Comparison of ENCODE assay signal across 20 mouse cellular contexts in the genomic region with DNA sequence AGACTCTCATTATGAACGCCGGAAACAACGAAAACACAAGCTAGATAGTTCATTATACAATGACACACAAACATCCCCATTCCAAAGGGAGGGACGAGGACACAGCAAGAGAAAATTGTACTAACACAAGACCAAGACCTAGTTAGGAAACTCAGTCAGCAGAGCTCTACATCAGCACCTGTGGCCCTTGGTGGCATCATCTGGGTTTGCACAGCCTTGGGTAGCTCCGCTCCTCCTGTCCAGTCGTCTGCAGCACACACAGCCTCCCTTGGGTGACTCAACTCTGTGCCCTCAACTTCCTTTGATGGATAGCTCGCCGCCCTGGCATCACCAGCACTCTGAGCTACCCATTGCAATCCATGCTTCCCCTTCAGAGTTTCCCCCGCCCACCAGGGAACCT.
DNase-seq lines count a peak whose midpoint lies in the region; ATAC-seq and TF ChIP-seq lines count a peak whose summit lies in the region.
"Had no signal": no experiment of that assay in that cellular context is flagged by ENCODE, and none has a peak within 500 bp of the region (broad histone marks: within the 10 kb centered on the region; RNA-seq: fewer than 3 reads in every experiment).

No protein-coding gene starts in this region.

- H3K27me3 ChIP-seq in forebrain, embryonic 11.5 days (ENCODE audit: control insufficient read depth, insufficient read depth, low read length) = no peaks in the 10 kb centered on the region
- H3K27me3 ChIP-seq in forebrain, postnatal 0 days (ENCODE audit: insufficient read depth, low read length) = no peaks in the 10 kb centered on the region
- no peaks in the 10 kb centered on the region for H3K27me3 ChIP-seq in lung, postnatal 0 days (replicated peaks; ENCODE audit: insufficient read depth, low read length)
- peaks cover 16% of the 10 kb centered on the region for H3K27me3 ChIP-seq in E14TG2a.4 (ENCODE audit: insufficient read depth, low read length)
- H3K27me3 ChIP-seq: embryonic facial prominence, embryonic 12.5 days; forebrain, embryonic 12.5 days had no signal

- H3K27ac ChIP-seq in forebrain, embryonic 11.5 days (ENCODE audit: low read depth, low read length) = no peak overlapping the region
- H3K27ac ChIP-seq in forebrain, postnatal 0 days (ENCODE audit: low read depth, low read length) = no peak overlapping the region
- H3K27ac ChIP-seq in lung, postnatal 0 days (ENCODE audit: low read length) = no peak overlapping the region
- H3K27ac ChIP-seq: embryonic facial prominence, embryonic 10.5 days; embryonic facial prominence, embryonic 12.5 days; forebrain, embryonic 12.5 days had no signal

- no peak for ATAC-seq in forebrain, embryonic 11.5 days (replicated peaks; ENCODE audit: low FRiP score)
- no peak for ATAC-seq in forebrain, postnatal 0 days
- ATAC-seq in lung, postnatal 0 days = no peak
- ATAC-seq: CD4-positive, CD25-positive, alpha-beta regulatory T cell, adult 4 months; forebrain, embryonic 14.5 days; forebrain, embryonic 16.5 days had no signal

- no peak overlapping the region for H3K9ac ChIP-seq in forebrain, embryonic 11.5 days (ENCODE audit: low read length)
- no peak overlapping the region for H3K9ac ChIP-seq in forebrain, postnatal 0 days
- no peak overlapping the region for H3K9ac ChIP-seq in lung, postnatal 0 days (replicated peaks; ENCODE audit: low read depth)
- H3K9ac ChIP-seq: embryonic facial prominence, embryonic 12.5 days; forebrain, embryonic 12.5 days had no signal

- no peak for TF ChIP-seq EP300 in lung, postnatal 0 days (IDR thresholded peaks at IDR 0.05)

- H3K4me3 ChIP-seq in forebrain, embryonic 11.5 days (ENCODE audit: low read depth, low read length) = no peak overlapping the region
- no peak overlapping the region for H3K4me3 ChIP-seq in forebrain, postnatal 0 days (ENCODE audit: low read depth, low read length)
- no peak overlapping the region for H3K4me3 ChIP-seq in lung, postnatal 0 days (ENCODE audit: low read depth, low read length)
- peak overlapping the region; percentile 48; the same call in 1 of the 2 replicates for H3K4me3 ChIP-seq in E14TG2a.4 (replicated peaks; ENCODE audit: low read length)
- H3K4me3 ChIP-seq: embryonic facial prominence, embryonic 10.5 days; embryonic facial prominence, embryonic 12.5 days; forebrain, embryonic 12.5 days had no signal

- no peaks in the 10 kb centered on the region for H3K4me1 ChIP-seq in forebrain, embryonic 11.5 days (replicated peaks; ENCODE audit: control insufficient read depth, insufficient read depth, low read length)
- no peaks in the 10 kb centered on the region for H3K4me1 ChIP-seq in forebrain, postnatal 0 days (ENCODE audit: insufficient read depth)
- H3K4me1 ChIP-seq in lung, postnatal 0 days (ENCODE audit: insufficient read depth, low read depth, low read length) = no peaks in the 10 kb centered on the region
- H3K4me1 ChIP-seq in E14TG2a.4 (replicated peaks; ENCODE audit: low read depth, low read length) = peaks cover 33% of the 10 kb centered on the region
- H3K4me1 ChIP-seq: embryonic facial prominence, embryonic 10.5 days; embryonic facial prominence, embryonic 12.5 days; forebrain, embryonic 12.5 days had no signal

- DNase-seq in forebrain, embryonic 11.5 days (ENCODE audit: low spot score) = peak; percentile 9
- no peak for DNase-seq in forebrain, postnatal 0 days
- DNase-seq in lung, postnatal 36 days = peak; percentile 30
- DNase-seq in lung, postnatal 0 days (ENCODE audit: low spot score) = no peak
- DNase-seq: adrenal gland, adult 2 months; adrenal gland, postnatal 10 days; adrenal gland, postnatal 25 days; B cell, adult 2 months; cerebellum, adult 11-12 months; cerebellum, adult 2 months; cerebellum, adult 9-10 months; cerebellum, postnatal 10 days; cerebellum, postnatal 25 days had no signal

- no peak overlapping the region for H3K4me2 ChIP-seq in forebrain, embryonic 11.5 days (ENCODE audit: low read depth, low read length, severe bottlenecking)
- no peak overlapping the region for H3K4me2 ChIP-seq in forebrain, postnatal 0 days (ENCODE audit: low read depth)
- H3K4me2 ChIP-seq in lung, postnatal 0 days (replicated peaks; ENCODE audit: low read depth, low read length) = no peak overlapping the region
- H3K4me2 ChIP-seq: embryonic facial prominence, embryonic 12.5 days; forebrain, embryonic 12.5 days had no signal

- no peaks in the 10 kb centered on the region for H3K36me3 ChIP-seq in forebrain, embryonic 11.5 days (ENCODE audit: control insufficient read depth, insufficient read depth, low read length)
- no peaks in the 10 kb centered on the region for H3K36me3 ChIP-seq in forebrain, postnatal 0 days (ENCODE audit: insufficient read depth)
- no peaks in the 10 kb centered on the region for H3K36me3 ChIP-seq in lung, postnatal 0 days (ENCODE audit: insufficient read depth, low read length)
- H3K36me3 ChIP-seq in E14TG2a.4 (ENCODE audit: insufficient read depth, low read length) = no peaks in the 10 kb centered on the region
- H3K36me3 ChIP-seq: embryonic facial prominence, embryonic 10.5 days; embryonic facial prominence, embryonic 12.5 days; forebrain, embryonic 12.5 days had no signal

- TF ChIP-seq CTCF in forebrain, postnatal 0 days (IDR thresholded peaks at IDR 0.05; ENCODE audit: low read depth) = no peak
- no peak for TF ChIP-seq CTCF in lung, postnatal 0 days (IDR thresholded peaks at IDR 0.05)
- no peak for TF ChIP-seq CTCF in E14TG2a.4 (conservative IDR thresholded peaks at IDR 0.05; ENCODE audit: low read length)

- no peaks in the 10 kb centered on the region; the same call in 1 of the 2 replicates for H3K9me3 ChIP-seq in forebrain, embryonic 11.5 days (ENCODE audit: control insufficient read depth, low read length)
- H3K9me3 ChIP-seq in forebrain, postnatal 0 days (ENCODE audit: low read length) = no peaks in the 10 kb centered on the region
- H3K9me3 ChIP-seq in lung, postnatal 0 days (ENCODE audit: low read length) = no peaks in the 10 kb centered on the region; the same call in 1 of the 2 replicates
- H3K9me3 ChIP-seq in E14TG2a.4 (ENCODE audit: low read length) = no peaks in the 10 kb centered on the region
- H3K9me3 ChIP-seq: embryonic facial prominence, embryonic 12.5 days; forebrain, embryonic 12.5 days had no signal

- WGBS in forebrain, embryonic 11.5 days = 95% methylated on average over 9 of the region's 9 CpGs
- 91% methylated on average over 9 of the region's 9 CpGs for WGBS in forebrain, postnatal 0 days
- 91% methylated on average over 9 of the region's 9 CpGs for WGBS in lung, postnatal 0 days

Comparison
In these comparisons a context has a peak if more than half of its experiments do, and no peak if none do; other contexts are left out.
1. DNase-seq: peak in forebrain, embryonic 11.5 days (single experiment) and lung, postnatal 36 days (single experiment); none in forebrain, postnatal 0 days (single experiment) and lung, postnatal 0 days (single experiment).